Mouse (Mus musculus) liver, embryonic 13.5 days (tissue): ENCODE data around the gene Sult5a1. TPM values are rescaled to one million over a fixed set of nuclear protein-coding genes. Genes with fewer than 3 reads are reported as not detected.

Experiments used
- ATAC-seq: fragments of 200-750 bp; cut with Nextera tagmentation; 2 replicates; pipeline ENCODE4 v1.8.0; 2017; ENCODE audit warnings: low read depth, mild to moderate bottlenecking, moderate number of reproducible peaks, moderate library complexity
- DNase-seq: peaks from one replicate; pipeline ENCODE4 v3.0.0; 2022
- H3K27ac ChIP-seq: fragments of 300-500 bp; sonication (generic); 2 replicates; pipeline ENCODE4 v1.5.1; 2015; ENCODE audit warnings: moderate library complexity, mild to moderate bottlenecking, inconsistent platforms
- H3K27me3 ChIP-seq: fragments of 300-500 bp; sonication (generic); 2 replicates; pipeline ENCODE4 v1.6.1; 2015; ENCODE audit warnings: mild to moderate bottlenecking, inconsistent platforms
- H3K36me3 ChIP-seq: fragments of 300-500 bp; sonication (generic); 2 replicates; pipeline ENCODE4 v1.6.1; 2015; ENCODE audit warnings: mild to moderate bottlenecking, inconsistent platforms
- H3K4me1 ChIP-seq: fragments of 300-500 bp; sonication (generic); replicated peaks from 2 replicates; pipeline ENCODE4 v1.6.1; 2015; ENCODE audit warnings: inconsistent platforms
- H3K4me2 ChIP-seq: fragments of 300-500 bp; sonication (generic); 2 replicates; pipeline ENCODE4 v1.6.1; 2015; ENCODE audit warnings: inconsistent platforms, mild to moderate bottlenecking, moderate library complexity
- H3K4me3 ChIP-seq: fragments of 300-500 bp; sonication (generic); replicated peaks from 2 replicates; pipeline ENCODE4 v1.5.1; 2015; ENCODE audit warnings: mild to moderate bottlenecking, inconsistent platforms
- H3K9ac ChIP-seq: fragments of 300-500 bp; sonication (generic); 2 replicates; pipeline ENCODE4 v1.6.1; 2015; ENCODE audit warnings: mild to moderate bottlenecking, inconsistent platforms
- H3K9me3 ChIP-seq: fragments of 300-500 bp; sonication (generic); replicated peaks from 2 replicates; pipeline ENCODE4 v1.6.1; 2016; ENCODE audit warnings: inconsistent platforms
- WGBS: fragments of 180-500 bp; shearing (Covaris S2); methylation state at CpG from one replicate; pipeline ENCODE4 v1.1.7; 2015; ENCODE audit not compliant: insufficient replicate concordance; 5-methylcytosine and 5-hydroxymethylcytosine counted together
- polyA plus RNA-seq: library from polyadenylated mRNA; unstranded; fragments of >200 nt; fragmentation: Nextera tagmentation; extraction: Ambion mirVana; gene quantifications from 2 replicates; pipeline ENCODE4 v1.2.1, GENCODE M21; 2015

The Sult5a1 gene
- polyA plus RNA-seq, 1 experiment from 2014 or later, result 1.0 TPM

- Histone ChIP-seq H3K36me3 (no peaks in the 10 kb centered on the region), H3K4me2 (no peak overlapping the region), H3K4me3 (no peak overlapping the region), H3K9ac (no peak overlapping the region), H3K27me3 (peaks cover 10% of the 10 kb centered on the region; the same call in 1 of the 2 replicates), H3K9me3 (peaks cover 11% of the 10 kb centered on the region; the same call in 1 of the 2 replicates), H3K27ac (0 out of 2 replicates have a peak overlapping the region, but pooled peaks have one; percentile 1), H3K4me1 (peaks cover 3% of the 10 kb centered on the region; the same call in 1 of the 2 replicates)
- WGBS, result 70% methylated on average over 3 of the region's 3 CpGs
- DNase-seq, result no peak
- ATAC-seq, result peak; percentile 50
Observed at GRCm38 (mm10) chr8:123181391-123181790, 23.3 kb upstream of the Sult5a1 start.

GRCm38 (mm10) chr8:123156070-123156773 is 1.9 kb downstream of the Sult5a1 start:
- Histone ChIP-seq H3K9me3 (no peaks in the 10 kb centered on the region), H3K4me1 (peaks cover 42% of the 10 kb centered on the region), H3K27me3 (0 out of 2 replicates have a peak, but pooled peaks cover 8% of the 10 kb centered on the region), H3K9ac (peak overlapping the region; percentile 59), H3K27ac (peak overlapping the region; percentile 77), H3K4me3 (no peak overlapping the region; the same call in 1 of the 2 replicates), H3K4me2 (peak overlapping the region; percentile 55), H3K36me3 (no peaks in the 10 kb centered on the region)
- DNase-seq (peak; percentile 66), ATAC-seq (peak; percentile 95)
- 26% methylated on average over 9 of the region's 9 CpGs for WGBS

- ATAC-seq (no peak), DNase-seq (peak; percentile 16)
- Histone ChIP-seq H3K9me3 (no peaks in the 10 kb centered on the region), H3K4me3 (no peak overlapping the region), H3K4me1 (peaks cover 42% of the 10 kb centered on the region), H3K27me3 (0 out of 2 replicates have a peak, but pooled peaks cover 8% of the 10 kb centered on the region), H3K9ac (peak overlapping the region; percentile 42; the same call in 1 of the 2 replicates), H3K4me2 (no peak overlapping the region), H3K27ac (peak overlapping the region; percentile 51), H3K36me3 (no peaks in the 10 kb centered on the region)
- 57% methylated on average over 5 of the region's 5 CpGs for WGBS
Observed at GRCm38 (mm10) chr8:123155177-123155576, 2.9 kb downstream of the Sult5a1 start.

GRCm38 (mm10) chr8:123150737-123151171 is 7.4 kb downstream of the Sult5a1 start:
- no peak overlapping the region for H3K4me2 ChIP-seq
- DNase-seq, result no peak
- H3K4me1 ChIP-seq, result peaks cover 12% of the 10 kb centered on the region
- H3K36me3 ChIP-seq, result no peaks in the 10 kb centered on the region
- 43% methylated on average over 9 of the region's 9 CpGs for WGBS
- peaks cover 24% of the 10 kb centered on the region; the same call in 1 of the 2 replicates for H3K27me3 ChIP-seq
- no peak overlapping the region for H3K27ac ChIP-seq
- no peak overlapping the region for H3K9ac ChIP-seq
- ATAC-seq, result no peak
- no peak overlapping the region for H3K4me3 ChIP-seq
- H3K9me3 ChIP-seq, result no peaks in the 10 kb centered on the region

GRCm38 (mm10) chr8:123146390-123146789 is 11.7 kb downstream of the Sult5a1 start:
- DNase-seq (no peak), ATAC-seq (no peak)
- Histone ChIP-seq H3K4me1 (no peaks in the 10 kb centered on the region), H3K36me3 (no peaks in the 10 kb centered on the region), H3K4me2 (no peak overlapping the region), H3K27me3 (peaks cover 17% of the 10 kb centered on the region; the same call in 1 of the 2 replicates), H3K9ac (no peak overlapping the region), H3K27ac (no peak overlapping the region), H3K9me3 (no peaks in the 10 kb centered on the region), H3K4me3 (no peak overlapping the region)
- 74% methylated on average over 7 of the region's 7 CpGs for WGBS

GRCm38 (mm10) chr8:123145279-123145678 is 12.8 kb downstream of the Sult5a1 start:
- peaks cover 17% of the 10 kb centered on the region; the same call in 1 of the 2 replicates for H3K27me3 ChIP-seq
- H3K4me2 ChIP-seq, result no peak overlapping the region
- no peaks in the 10 kb centered on the region for H3K9me3 ChIP-seq
- H3K4me1 ChIP-seq, result peaks cover 3% of the 10 kb centered on the region; the same call in 1 of the 2 replicates
- H3K9ac ChIP-seq, result no peak overlapping the region
- H3K4me3 ChIP-seq, result no peak overlapping the region
- WGBS, result 45% methylated on average over 6 of the region's 6 CpGs
- ATAC-seq (no peak), DNase-seq (no peak)
- no peaks in the 10 kb centered on the region for H3K36me3 ChIP-seq
- H3K27ac ChIP-seq, result no peak overlapping the region

- Histone ChIP-seq H3K4me2 (no peak overlapping the region), H3K36me3 (no peaks in the 10 kb centered on the region), H3K4me3 (no peak overlapping the region), H3K27me3 (no peaks in the 10 kb centered on the region), H3K9ac (no peak overlapping the region), H3K9me3 (no peaks in the 10 kb centered on the region), H3K27ac (no peak overlapping the region), H3K4me1 (peaks cover 8% of the 10 kb centered on the region; the same call in 1 of the 2 replicates)
- DNase-seq (no peak), ATAC-seq (no peak)
- 77% methylated on average over 14 of the region's 14 CpGs for WGBS
Observed at GRCm38 (mm10) chr8:123141741-123142462, 16.2 kb downstream of the Sult5a1 start.

GRCm38 (mm10) chr8:123138741-123139140 is 19.4 kb downstream of the Sult5a1 start:
- Histone ChIP-seq H3K4me3 (no peak overlapping the region), H3K36me3 (no peaks in the 10 kb centered on the region), H3K27me3 (peaks cover 7% of the 10 kb centered on the region; the same call in 1 of the 2 replicates), H3K27ac (no peak overlapping the region), H3K4me1 (peaks cover 8% of the 10 kb centered on the region; the same call in 1 of the 2 replicates), H3K9ac (no peak overlapping the region), H3K9me3 (no peaks in the 10 kb centered on the region), H3K4me2 (no peak overlapping the region)
- ATAC-seq, result no peak
- DNase-seq, result no peak
- WGBS, result 62% methylated on average over 4 of the region's 4 CpGs

GRCm38 (mm10) chr8:123137645-123138077 is 20.5 kb downstream of the Sult5a1 start:
- H3K4me3 ChIP-seq, result no peak overlapping the region
- no peak overlapping the region for H3K9ac ChIP-seq
- peaks cover 4% of the 10 kb centered on the region; the same call in 1 of the 2 replicates for H3K9me3 ChIP-seq
- ATAC-seq (no peak), DNase-seq (no peak)
- H3K4me1 ChIP-seq, result peaks cover 8% of the 10 kb centered on the region; the same call in 1 of the 2 replicates
- H3K27me3 ChIP-seq, result peaks cover 7% of the 10 kb centered on the region; the same call in 1 of the 2 replicates
- 15% methylated on average over 2 of the region's 2 CpGs for WGBS
- H3K36me3 ChIP-seq, result no peaks in the 10 kb centered on the region
- H3K27ac ChIP-seq, result no peak overlapping the region
- no peak overlapping the region for H3K4me2 ChIP-seq

GRCm38 (mm10) chr8:123136287-123136686 is 21.8 kb downstream of the Sult5a1 start:
- ATAC-seq, result no peak
- H3K27ac ChIP-seq, result no peak overlapping the region
- H3K4me2 ChIP-seq, result no peak overlapping the region

GRCm38 (mm10) chr8:123135806-123136205 is 22.3 kb downstream of the Sult5a1 start:
- 52% methylated on average over 9 of the region's 9 CpGs for WGBS
- no peak for ATAC-seq
- DNase-seq, result no peak
- Histone ChIP-seq H3K36me3 (no peaks in the 10 kb centered on the region), H3K4me3 (no peak overlapping the region), H3K4me2 (no peak overlapping the region), H3K27ac (no peak overlapping the region), H3K9me3 (peaks cover 4% of the 10 kb centered on the region; the same call in 1 of the 2 replicates), H3K27me3 (peaks cover 9% of the 10 kb centered on the region), H3K4me1 (peaks cover 8% of the 10 kb centered on the region; the same call in 1 of the 2 replicates), H3K9ac (no peak overlapping the region)

More at GRCm38 (mm10) chr8:123136287-123136686, 21.8 kb downstream of the Sult5a1 start:
- no peak overlapping the region for H3K9ac ChIP-seq
- peaks cover 4% of the 10 kb centered on the region; the same call in 1 of the 2 replicates for H3K9me3 ChIP-seq
- H3K36me3 ChIP-seq, result no peaks in the 10 kb centered on the region
- no peak overlapping the region for H3K4me3 ChIP-seq
- peaks cover 7% of the 10 kb centered on the region; the same call in 1 of the 2 replicates for H3K27me3 ChIP-seq
- H3K4me1 ChIP-seq, result peaks cover 8% of the 10 kb centered on the region; the same call in 1 of the 2 replicates
- WGBS, result 71% methylated on average over 9 of the region's 9 CpGs
- DNase-seq, result no peak
